Mouse (Mus musculus) brain, embryonic 14.5 days (tissue): ENCODE measurements around the gene Arhgdia.

ENCODE experiments used
- CTCF ChIP-seq: fragments of 200-500 bp; IDR thresholded peaks from 2 replicates; pipeline ENCODE4 v1.5.1; 2012; ENCODE audit warnings: inconsistent platforms, mild to moderate bottlenecking, moderate library complexity, borderline replicate concordance; ENCODE audit not compliant: insufficient read depth, insufficient read length; ENCODE audit errors: extremely low read depth
- POLR2A ChIP-seq: fragments of 200-500 bp; IDR thresholded peaks from 2 replicates; pipeline ENCODE4 v1.6.1; 2012; ENCODE audit warnings: mild to moderate bottlenecking, inconsistent platforms, borderline replicate concordance; ENCODE audit not compliant: poor library complexity, insufficient read depth, insufficient read length, severe bottlenecking; ENCODE audit errors: extremely low read depth

DNA sequence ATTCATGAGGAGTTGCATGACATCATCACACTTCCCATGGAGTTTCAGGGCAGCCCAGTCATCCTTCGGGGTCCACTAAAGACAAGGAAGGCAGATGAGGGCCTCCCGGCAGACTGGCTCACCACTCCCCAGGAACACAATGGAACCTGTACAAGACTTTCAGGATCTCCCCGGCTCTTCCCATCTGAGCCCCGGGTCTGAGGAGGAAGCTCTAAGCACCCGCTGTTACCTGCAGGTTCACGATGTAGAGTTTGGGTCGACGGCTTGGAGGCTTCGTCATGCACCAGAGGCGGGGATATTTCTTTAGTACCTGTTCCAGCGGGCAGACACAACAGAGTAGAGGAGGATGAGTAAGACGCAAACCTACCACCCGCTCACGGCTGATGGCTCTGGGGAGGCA lies 38.8 kb upstream of the Arhgdia start:
- TF ChIP-seq CTCF: no peak
- TF ChIP-seq POLR2A: no peak
